Mouse (Mus musculus) hindbrain, embryonic 10.5 days (tissue): ENCODE data around the gene Cfhr1. TPM values are rescaled to one million over a fixed set of nuclear protein-coding genes. Genes with fewer than 3 reads are reported as not detected.

Source experiments
- DNase-seq: peaks from one replicate; pipeline ENCODE4 v3.0.0-alpha.2; 2017; ENCODE audit warnings: low spot score
- H3K27ac ChIP-seq: fragments of 300-500 bp; sonication (generic); 2 replicates; pipeline ENCODE4 v1.5.1; 2016; ENCODE audit warnings: mild to moderate bottlenecking, moderate library complexity
- H3K27me3 ChIP-seq: fragments of 300-500 bp; sonication (generic); 2 replicates; pipeline ENCODE4 v1.6.1; 2016; ENCODE audit warnings: mild to moderate bottlenecking; ENCODE audit not compliant: poor library complexity, insufficient read depth, severe bottlenecking
- H3K36me3 ChIP-seq: fragments of 300-500 bp; sonication (generic); 2 replicates; pipeline ENCODE4 v1.6.1; 2016; ENCODE audit warnings: mild to moderate bottlenecking, moderate library complexity
- H3K4me1 ChIP-seq: fragments of 300-500 bp; sonication (generic); replicated peaks from 2 replicates; pipeline ENCODE4 v1.6.1; 2016; ENCODE audit warnings: mild to moderate bottlenecking
- H3K4me3 ChIP-seq: fragments of 300-500 bp; sonication (generic); 2 replicates; pipeline ENCODE4 v1.5.1; 2016; ENCODE audit warnings: mild to moderate bottlenecking, moderate library complexity
- H3K9me3 ChIP-seq: fragments of 300-500 bp; sonication (generic); 2 replicates; pipeline ENCODE4 v1.6.1; 2016; ENCODE audit warnings: mild to moderate bottlenecking, moderate library complexity
- WGBS: fragments of 180-500 bp; shearing (Covaris S2); methylation state at CpG from one replicate; pipeline ENCODE4 v1.1.7; 2016; 5-methylcytosine and 5-hydroxymethylcytosine counted together
- polyA plus RNA-seq: library from polyadenylated mRNA; unstranded; fragments of >200 nt; fragmentation: Nextera tagmentation; extraction: Ambion mirVana; gene quantifications from 2 replicates; pipeline ENCODE4 v1.2.1, GENCODE M21; 2016

Gene Cfhr1
- polyA plus RNA-seq = not detected in 2 replicates

DNA sequence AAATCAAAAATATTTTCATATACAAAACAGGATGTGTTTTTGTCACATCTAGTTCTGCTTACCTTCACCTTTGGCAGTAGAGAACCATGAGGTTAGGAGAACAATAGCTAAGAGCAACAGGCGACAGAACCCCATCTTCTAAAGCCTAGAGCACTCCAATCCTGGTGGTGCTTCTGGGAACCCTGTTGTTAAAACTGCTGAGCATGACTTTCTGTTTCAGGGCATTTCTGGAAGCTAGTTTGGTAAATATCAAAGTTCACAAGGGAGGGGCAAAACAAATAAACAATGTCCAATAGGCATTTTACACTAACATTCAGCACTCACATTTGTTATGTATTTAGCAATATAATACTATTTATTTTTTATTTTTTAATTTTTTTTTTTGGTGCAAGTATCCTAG is at the start of gene Cfhr1:
Gene Cfhr1, minus strand, starts transcription at position 249 of the 400 bp plus-strand sequence.
- 70% methylated on average over 1 of the region's 1 CpGs for WGBS

DNA sequence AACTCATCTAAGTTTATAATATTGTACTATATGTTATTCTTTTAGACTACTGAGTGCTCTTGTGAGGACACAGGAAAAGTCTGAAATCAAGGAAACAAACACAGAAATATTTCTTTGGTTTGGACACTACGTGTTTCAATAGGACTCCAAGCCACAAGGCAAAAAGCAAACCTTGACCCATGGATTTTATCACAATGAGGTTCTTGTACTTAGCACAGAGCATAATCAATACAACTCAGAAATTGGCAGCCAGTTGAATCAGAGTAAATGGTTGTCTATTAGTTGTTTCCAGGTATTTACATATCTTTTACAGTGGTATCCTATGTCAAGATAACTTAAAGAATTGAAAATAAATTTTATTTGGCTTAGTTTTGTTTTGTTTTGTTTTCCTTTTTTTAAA is 8.8 kb downstream of the Cfhr1 start:
- 92% methylated on average over 1 of the region's 1 CpGs for WGBS
- H3K4me3 ChIP-seq = no peak overlapping the region
- no peaks in the 10 kb centered on the region for H3K36me3 ChIP-seq
- no peak for DNase-seq
- H3K27ac ChIP-seq = no peak overlapping the region
- H3K27me3 ChIP-seq = no peaks in the 10 kb centered on the region
- no peaks in the 10 kb centered on the region for H3K4me1 ChIP-seq
- H3K9me3 ChIP-seq = no peaks in the 10 kb centered on the region

More for the DNA sequence above, at the start of gene Cfhr1:
- no peaks in the 10 kb centered on the region for H3K36me3 ChIP-seq
- H3K27ac ChIP-seq = no peak within 1 kb of the TSS
- no peaks in the 10 kb centered on the region for H3K9me3 ChIP-seq
- H3K4me1 ChIP-seq = no peaks in the 10 kb centered on the region
- H3K27me3 ChIP-seq = no peaks in the 10 kb centered on the region
- no peak within 1 kb of the TSS for H3K4me3 ChIP-seq
- DNase-seq = no peak

DNA sequence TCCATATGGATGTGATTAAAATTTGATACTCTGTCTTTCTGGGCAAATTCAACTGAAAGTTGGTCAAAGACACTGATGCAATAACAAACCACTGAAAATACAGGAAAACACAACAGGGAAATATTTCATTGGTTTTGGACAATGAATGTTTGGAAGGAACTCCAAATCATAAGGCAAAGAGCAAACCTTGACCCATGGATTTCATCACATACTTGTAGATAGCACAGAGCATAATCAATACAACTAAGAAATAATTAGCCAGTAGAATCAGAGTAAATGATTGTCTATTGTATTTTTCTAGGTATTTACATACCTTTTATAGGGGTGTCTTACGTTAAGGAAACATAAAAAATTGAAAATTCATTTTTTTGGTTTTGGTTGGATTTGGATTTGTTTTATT is 11.5 kb downstream of the Cfhr1 start:
- Histone ChIP-seq H3K4me3 (no peak overlapping the region), H3K4me1 (no peaks in the 10 kb centered on the region), H3K36me3 (no peaks in the 10 kb centered on the region), H3K27me3 (no peaks in the 10 kb centered on the region), H3K9me3 (no peaks in the 10 kb centered on the region), H3K27ac (no peak overlapping the region)
- DNase-seq = no peak
- WGBS = 93% methylated on average over 1 of the region's 1 CpGs

- DNase-seq = no peak
- Histone ChIP-seq H3K4me1 (no peaks in the 10 kb centered on the region), H3K4me3 (no peak overlapping the region), H3K27me3 (no peaks in the 10 kb centered on the region), H3K9me3 (no peaks in the 10 kb centered on the region), H3K27ac (no peak overlapping the region), H3K36me3 (no peaks in the 10 kb centered on the region)
- WGBS = 88% methylated on average over 12 of the region's 12 CpGs
Observed at GRCm38 (mm10) chr1:139514556-139514955, 45.5 kb downstream of the Cfhr1 start.

DNA sequence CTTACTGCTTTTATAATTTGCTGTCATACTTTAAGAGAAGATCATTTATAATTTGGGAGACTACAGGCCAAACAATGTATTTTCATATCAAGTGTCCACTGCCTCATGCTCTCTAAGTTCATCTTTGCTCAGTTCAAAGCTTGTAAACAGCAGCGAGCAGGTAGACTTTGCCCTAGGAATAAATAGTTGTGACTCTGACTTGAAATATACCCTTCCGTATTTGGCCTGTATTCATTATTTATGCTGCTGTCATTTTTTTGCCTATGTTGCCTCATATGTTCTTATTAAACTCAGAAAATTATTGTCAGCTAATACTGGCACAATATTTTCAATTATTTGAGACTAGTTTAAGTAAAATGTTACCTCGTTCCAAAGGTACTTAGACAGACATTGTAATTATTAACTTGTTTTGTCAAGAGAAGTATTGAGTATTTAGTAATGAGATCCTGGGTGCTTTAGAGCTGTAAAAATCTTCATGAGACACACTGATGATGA is 58.8 kb downstream of the Cfhr1 start, which contains the start of gene F13b:
Gene F13b, plus strand, starts transcription at position 445 of the 495 bp plus-strand sequence.
- Histone ChIP-seq H3K27me3 (no peaks in the 10 kb centered on the region), H3K4me1 (no peaks in the 10 kb centered on the region), H3K36me3 (peaks cover under 1% of the 10 kb centered on the region; the same call in 1 of the 2 replicates), H3K9me3 (no peaks in the 10 kb centered on the region), H3K27ac (no peak within 1 kb of the TSS), H3K4me3 (no peak within 1 kb of the TSS)
- DNase-seq = no peak
- 91% methylated on average over 3 of the region's 3 CpGs for WGBS

- H3K27me3 ChIP-seq = no peaks in the 10 kb centered on the region
- DNase-seq = no peak
- H3K4me3 ChIP-seq = no peak overlapping the region
- no peaks in the 10 kb centered on the region for H3K9me3 ChIP-seq
- H3K4me1 ChIP-seq = no peaks in the 10 kb centered on the region
- H3K36me3 ChIP-seq = peaks cover 12% of the 10 kb centered on the region
- H3K27ac ChIP-seq = no peak overlapping the region
Observed at GRCm38 (mm10) chr1:139499751-139500150, 60.3 kb downstream of the Cfhr1 start.

Other genes with a start within 250 kb of the Cfhr1 start
- gene Crb1, start 183.2 kb downstream of the Cfhr1 start, polyA plus RNA-seq = 1.3 and 1.7 TPM in 2 replicates
- gene Zbtb41, start 138.0 kb downstream of the Cfhr1 start, polyA plus RNA-seq = 9.0 and 11.2 TPM in 2 replicates
- gene Aspm, start 105.5 kb downstream of the Cfhr1 start, polyA plus RNA-seq = 16.5 and 22.1 TPM in 2 replicates
- gene F13b, start 58.6 kb downstream of the Cfhr1 start, polyA plus RNA-seq = not detected in 2 replicates
- gene Gm4788, start 221.0 kb upstream of the Cfhr1 start, polyA plus RNA-seq = not detected in 2 replicates